In the genomic region with DNA sequence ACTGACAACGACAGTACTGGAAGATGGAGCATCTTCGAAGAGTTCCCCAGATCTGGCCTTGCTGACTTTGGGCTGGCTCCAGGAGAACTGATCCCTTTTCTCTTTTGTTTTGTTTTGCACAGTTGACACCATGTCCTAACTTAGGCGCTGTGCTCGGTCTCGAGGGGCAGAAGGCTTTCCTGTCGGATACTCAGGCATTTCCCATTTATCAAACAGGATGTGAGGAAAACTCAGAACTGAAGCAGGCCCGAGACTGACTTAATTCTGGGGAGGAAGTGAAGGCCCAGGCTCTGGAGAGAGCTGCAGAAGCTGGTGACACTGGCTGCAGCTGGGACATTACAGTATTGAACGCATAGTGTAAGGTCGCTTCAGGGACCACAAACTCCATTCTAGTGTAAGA, we compare ENCODE assay signal across 10 mouse cellular contexts. TPM values are rescaled to one million over a fixed set of nuclear protein-coding genes. Genes with fewer than 3 reads are reported as not detected.
DNase-seq lines count a peak whose midpoint lies in the region; ATAC-seq and TF ChIP-seq lines count a peak whose summit lies in the region.
"Had no signal": no experiment of that assay in that cellular context is flagged by ENCODE, and none has a peak within 500 bp of the region (broad histone marks: within the 10 kb centered on the region; RNA-seq: fewer than 3 reads in every experiment).

No protein-coding gene starts in this region.

- intact Hi-C loops in gastrocnemius, postnatal 36 days (cut with DNase I): loop anchor here (5.0 kb wide), 1 partner anchor 210 kb away; no protein-coding TSS in a partner anchor

- 43% methylated on average over 9 of the region's 9 CpGs for WGBS in kidney, adult 2 months

- no peaks in the 10 kb centered on the region for H3K27me3 ChIP-seq in kidney, adult 2 months (replicated peaks; ENCODE audit: control insufficient read depth, insufficient read depth, low read length)

- no peak overlapping the region for H3K4me3 ChIP-seq in kidney, adult 2 months (ENCODE audit: insufficient read depth, low read depth, low read length)

- peak overlapping the region; percentile 87 for H3K27ac ChIP-seq in kidney, adult 2 months (ENCODE audit: insufficient read depth, low read depth, low read length)

- no peaks in the 10 kb centered on the region for H3K36me3 ChIP-seq in kidney, adult 2 months (ENCODE audit: control insufficient read depth, insufficient read depth, low read length)

- TF ChIP-seq POLR2A in kidney, adult 2 months (IDR thresholded peaks at IDR 0.05; ENCODE audit: low read depth, low read length): no peak

- TF ChIP-seq CTCF in kidney, adult 2 months (conservative IDR thresholded peaks at IDR 0.05; ENCODE audit: insufficient read depth, insufficient read length, low read depth, low read length): no peak

- peak; percentile 35 for DNase-seq in gastrocnemius, adult 18-20 months (ENCODE audit: low spot score)
- no peak for DNase-seq in gastrocnemius, postnatal 36 days
- peak; percentile 85 for DNase-seq in kidney, adult 2 months
- DNase-seq in lung, postnatal 10 days: peak; percentile 59
- no peak for DNase-seq in thymus, postnatal 14 days
- no peak for DNase-seq in cerebellum, postnatal 14 days
- DNase-seq in right cerebral cortex, adult 2 months (ENCODE audit: low spot score in 2 of 2): no peak
- DNase-seq: cerebellum, postnatal 10 days; right cerebral cortex, postnatal 14 days had no signal

- H3K4me1 ChIP-seq in kidney, adult 2 months (ENCODE audit: control insufficient read depth, insufficient read depth, low read length): peaks cover 13% of the 10 kb centered on the region; the same call in 1 of the 2 replicates

- ATAC-seq in granulocyte monocyte progenitor cell, adult 5-6 weeks (replicated peaks; ENCODE audit: poor library complexity, severe bottlenecking): 0 out of 2 replicates have a peak, but pooled peaks have one; percentile 11

RNA-seq across cellular contexts. Expression of gene Fsd1l, which starts 38.9 kb away (rescaled TPM):
- 10 to 100 TPM in 1 of 2 experiments, 1 to 10 TPM in 1; 9.9 to 10.9 TPM for total RNA-seq in gastrocnemius, adult 18-20 months (2021)
- 10 to 100 TPM; 12.3 to 12.6 TPM for total RNA-seq in gastrocnemius, postnatal 36 days (2021)
- 7.6 and 8.7 TPM in 2 replicates for total RNA-seq in granulocyte monocyte progenitor cell, adult 5-6 weeks (2014; fragmentation: Nextera tagmentation)
- 2.5 and 4.1 TPM in 2 replicates for total RNA-seq in granulocyte monocyte progenitor cell, adult 5-6 weeks (2017)
- polyA plus RNA-seq in kidney, adult 2 months (2012; rRNA removed): 0.53 and 0.55 TPM in 2 replicates

Comparison
In these comparisons a context has a peak if more than half of its experiments do, and no peak if none do; other contexts are left out.
1. DNase-seq: peak in gastrocnemius, adult 18-20 months (single experiment), kidney, adult 2 months (single experiment) and lung, postnatal 10 days (single experiment); none in gastrocnemius, postnatal 36 days (0 of 2), thymus, postnatal 14 days (single experiment), cerebellum, postnatal 14 days (0 of 2) and right cerebral cortex, adult 2 months (0 of 2).